ENCODE assay signal across 16 mouse cellular contexts in genomic region chr6:37643176-37643575, GRCm38 (mm10).
DNase-seq lines count a peak whose midpoint lies in the region; ATAC-seq and TF ChIP-seq lines count a peak whose summit lies in the region.
"Had no signal": no experiment of that assay in that cellular context is flagged by ENCODE, and none has a peak within 500 bp of the region (broad histone marks: within the 10 kb centered on the region; RNA-seq: fewer than 3 reads in every experiment).

No protein-coding gene starts in this region.

- no peaks in the 10 kb centered on the region for H3K36me3 ChIP-seq in embryonic facial prominence, embryonic 14.5 days (ENCODE audit: control insufficient read depth, insufficient read depth, low read length)
- H3K36me3 ChIP-seq in embryonic facial prominence, embryonic 10.5 days (replicated peaks), result no peaks in the 10 kb centered on the region
- H3K36me3 ChIP-seq in forebrain, embryonic 15.5 days, result no peaks in the 10 kb centered on the region
- H3K36me3 ChIP-seq in hindbrain, embryonic 16.5 days (ENCODE audit: control insufficient read depth, insufficient read depth, low read length), result no peaks in the 10 kb centered on the region
- no peaks in the 10 kb centered on the region for H3K36me3 ChIP-seq in midbrain, postnatal 0 days (ENCODE audit: insufficient read depth, low read length)
- H3K36me3 ChIP-seq: heart, embryonic 10.5 days; limb, embryonic 10.5 days; liver, embryonic 12.5 days had no signal

- H3K4me3 ChIP-seq in embryonic facial prominence, embryonic 14.5 days (ENCODE audit: low read depth, low read length), result no peak overlapping the region
- no peak overlapping the region for H3K4me3 ChIP-seq in embryonic facial prominence, embryonic 10.5 days
- no peak overlapping the region for H3K4me3 ChIP-seq in forebrain, embryonic 15.5 days
- H3K4me3 ChIP-seq in hindbrain, embryonic 16.5 days (ENCODE audit: low read length), result no peak overlapping the region
- H3K4me3 ChIP-seq in midbrain, postnatal 0 days (ENCODE audit: low read depth, low read length), result no peak overlapping the region
- H3K4me3 ChIP-seq: heart, embryonic 10.5 days; limb, embryonic 10.5 days; liver, embryonic 12.5 days had no signal

- H3K4me1 ChIP-seq in embryonic facial prominence, embryonic 14.5 days (ENCODE audit: control insufficient read depth, insufficient read depth, low read length), result no peaks in the 10 kb centered on the region; the same call in 1 of the 2 replicates
- H3K4me1 ChIP-seq in embryonic facial prominence, embryonic 10.5 days, result peaks cover 8% of the 10 kb centered on the region; the same call in 1 of the 2 replicates
- peaks cover 19% of the 10 kb centered on the region for H3K4me1 ChIP-seq in forebrain, embryonic 15.5 days
- peaks cover 8% of the 10 kb centered on the region for H3K4me1 ChIP-seq in hindbrain, embryonic 16.5 days (ENCODE audit: control insufficient read depth, insufficient read depth, low read depth, low read length)
- peaks cover 9% of the 10 kb centered on the region for H3K4me1 ChIP-seq in midbrain, postnatal 0 days (ENCODE audit: insufficient read depth, low read length)
- H3K4me1 ChIP-seq: liver, embryonic 12.5 days had no signal

- DNase-seq in embryonic facial prominence, embryonic 14.5 days (ENCODE audit: low spot score), result no peak
- DNase-seq in embryonic facial prominence, embryonic 10.5 days (ENCODE audit: low spot score), result no peak
- DNase-seq in midbrain, postnatal 0 days (ENCODE audit: low spot score), result peak; percentile 35
- no peak for DNase-seq in kidney, postnatal 25 days
- no peak for DNase-seq in cerebellum, adult 18-20 months
- DNase-seq: gastrocnemius, postnatal 14 days; spleen, adult 18-20 months; thymus, postnatal 25 days had no signal

- WGBS in embryonic facial prominence, embryonic 14.5 days, result 57% methylated on average over 4 of the region's 4 CpGs
- WGBS in embryonic facial prominence, embryonic 10.5 days, result 60% methylated on average over 4 of the region's 4 CpGs
- 6% methylated on average over 4 of the region's 4 CpGs for WGBS in forebrain, embryonic 15.5 days
- WGBS in hindbrain, embryonic 16.5 days, result 17% methylated on average over 4 of the region's 4 CpGs
- 7% methylated on average over 4 of the region's 4 CpGs for WGBS in midbrain, postnatal 0 days

- ATAC-seq in embryonic facial prominence, embryonic 14.5 days (ENCODE audit: low read depth), result peak; percentile 50; the same call in 1 of the 2 replicates
- 0 out of 2 replicates have a peak, but pooled peaks have one; percentile 33 for ATAC-seq in forebrain, embryonic 15.5 days (replicated peaks)
- ATAC-seq in hindbrain, embryonic 16.5 days, result 0 out of 2 replicates have a peak, but pooled peaks have one; percentile 18
- no peak for ATAC-seq in midbrain, postnatal 0 days (ENCODE audit: low FRiP score)
- ATAC-seq in frontal cortex, adult (ENCODE audit: low TSS enrichment), result no peak
- ATAC-seq: inflammation-experienced regulatory T-cells, adult 6 months; liver, embryonic 12.5 days had no signal

- TF ChIP-seq CTCF in midbrain, postnatal 0 days (IDR thresholded peaks at IDR 0.05), result no peak

- H3K9me3 ChIP-seq in embryonic facial prominence, embryonic 14.5 days (ENCODE audit: control insufficient read depth, low read length), result no peaks in the 10 kb centered on the region
- H3K9me3 ChIP-seq in embryonic facial prominence, embryonic 10.5 days, result no peaks in the 10 kb centered on the region
- no peaks in the 10 kb centered on the region for H3K9me3 ChIP-seq in forebrain, embryonic 15.5 days
- H3K9me3 ChIP-seq in hindbrain, embryonic 16.5 days (ENCODE audit: control insufficient read depth, low read length), result no peaks in the 10 kb centered on the region
- no peaks in the 10 kb centered on the region for H3K9me3 ChIP-seq in midbrain, postnatal 0 days (ENCODE audit: low read length)
- H3K9me3 ChIP-seq: heart, embryonic 10.5 days; limb, embryonic 10.5 days; liver, embryonic 12.5 days had no signal

- H3K27me3 ChIP-seq in embryonic facial prominence, embryonic 14.5 days (replicated peaks; ENCODE audit: control insufficient read depth, insufficient read depth, low read length), result no peaks in the 10 kb centered on the region
- no peaks in the 10 kb centered on the region for H3K27me3 ChIP-seq in embryonic facial prominence, embryonic 10.5 days (replicated peaks; ENCODE audit: low read depth, poor library complexity, severe bottlenecking)
- H3K27me3 ChIP-seq in forebrain, embryonic 15.5 days, result no peaks in the 10 kb centered on the region
- no peaks in the 10 kb centered on the region for H3K27me3 ChIP-seq in hindbrain, embryonic 16.5 days (replicated peaks; ENCODE audit: control insufficient read depth, insufficient read depth, low read length)
- H3K27me3 ChIP-seq in midbrain, postnatal 0 days (ENCODE audit: insufficient read depth, low read length), result no peaks in the 10 kb centered on the region
- H3K27me3 ChIP-seq: liver, embryonic 12.5 days had no signal

- no peak overlapping the region for H3K27ac ChIP-seq in embryonic facial prominence, embryonic 14.5 days (replicated peaks; ENCODE audit: low read depth, low read length)
- no peak overlapping the region for H3K27ac ChIP-seq in embryonic facial prominence, embryonic 10.5 days (replicated peaks)
- peak overlapping the region; percentile 75 for H3K27ac ChIP-seq in forebrain, embryonic 15.5 days (replicated peaks)
- peak overlapping the region; percentile 74; the same call in 1 of the 2 replicates for H3K27ac ChIP-seq in hindbrain, embryonic 16.5 days (ENCODE audit: low read depth, low read length)
- H3K27ac ChIP-seq in midbrain, postnatal 0 days (ENCODE audit: low read depth, low read length), result peak overlapping the region; percentile 81
- H3K27ac ChIP-seq: heart, embryonic 10.5 days; limb, embryonic 10.5 days; liver, embryonic 12.5 days; stomach, postnatal 0 days had no signal

- H3K4me2 ChIP-seq in embryonic facial prominence, embryonic 14.5 days (ENCODE audit: low read depth, low read length), result no peak overlapping the region
- H3K4me2 ChIP-seq in forebrain, embryonic 15.5 days (replicated peaks), result peak overlapping the region; percentile 43; the same call in 1 of the 2 replicates
- no peak overlapping the region for H3K4me2 ChIP-seq in hindbrain, embryonic 16.5 days (ENCODE audit: low read length)
- peak overlapping the region; percentile 42; the same call in 1 of the 2 replicates for H3K4me2 ChIP-seq in midbrain, postnatal 0 days (ENCODE audit: low read depth, low read length, poor library complexity, severe bottlenecking)
- H3K4me2 ChIP-seq: liver, embryonic 12.5 days had no signal

- no peak overlapping the region for H3K9ac ChIP-seq in embryonic facial prominence, embryonic 14.5 days (ENCODE audit: low read depth, low read length)
- H3K9ac ChIP-seq in forebrain, embryonic 15.5 days (replicated peaks), result no peak overlapping the region
- no peak overlapping the region for H3K9ac ChIP-seq in hindbrain, embryonic 16.5 days (ENCODE audit: low read depth, low read length)
- 0 out of 2 replicates have a peak overlapping the region, but pooled peaks have one; percentile 50 for H3K9ac ChIP-seq in midbrain, postnatal 0 days (replicated peaks; ENCODE audit: low read length, poor library complexity, severe bottlenecking)
- H3K9ac ChIP-seq: liver, embryonic 12.5 days had no signal

Comparison
In these comparisons a context has a peak if more than half of its experiments do, and no peak if none do; other contexts are left out.
1. ATAC-seq: peak in embryonic facial prominence, embryonic 14.5 days (single experiment), forebrain, embryonic 15.5 days (single experiment) and hindbrain, embryonic 16.5 days (single experiment); none in midbrain, postnatal 0 days (single experiment) and frontal cortex, adult (single experiment).
2. H3K27ac ChIP-seq: peak in forebrain, embryonic 15.5 days (single experiment), hindbrain, embryonic 16.5 days (single experiment) and midbrain, postnatal 0 days (single experiment); none in embryonic facial prominence, embryonic 14.5 days (single experiment) and embryonic facial prominence, embryonic 10.5 days (single experiment).
3. H3K4me2 ChIP-seq: peak in forebrain, embryonic 15.5 days (single experiment) and midbrain, postnatal 0 days (single experiment); none in embryonic facial prominence, embryonic 14.5 days (single experiment) and hindbrain, embryonic 16.5 days (single experiment).